Mouse (Mus musculus) regulatory T cell (primary cell): ENCODE measurements around the gene Dock9.

ENCODE experiments used
- in situ Hi-C: fragments of 300-600 bp; cut with MboI, MseI; formaldehyde crosslinking; loops from one replicate; pipeline ENCODE4 v1.15.1; 2025; ENCODE audit warnings: high pct_unique_total_duplicates

Dock9 gene

DNA sequence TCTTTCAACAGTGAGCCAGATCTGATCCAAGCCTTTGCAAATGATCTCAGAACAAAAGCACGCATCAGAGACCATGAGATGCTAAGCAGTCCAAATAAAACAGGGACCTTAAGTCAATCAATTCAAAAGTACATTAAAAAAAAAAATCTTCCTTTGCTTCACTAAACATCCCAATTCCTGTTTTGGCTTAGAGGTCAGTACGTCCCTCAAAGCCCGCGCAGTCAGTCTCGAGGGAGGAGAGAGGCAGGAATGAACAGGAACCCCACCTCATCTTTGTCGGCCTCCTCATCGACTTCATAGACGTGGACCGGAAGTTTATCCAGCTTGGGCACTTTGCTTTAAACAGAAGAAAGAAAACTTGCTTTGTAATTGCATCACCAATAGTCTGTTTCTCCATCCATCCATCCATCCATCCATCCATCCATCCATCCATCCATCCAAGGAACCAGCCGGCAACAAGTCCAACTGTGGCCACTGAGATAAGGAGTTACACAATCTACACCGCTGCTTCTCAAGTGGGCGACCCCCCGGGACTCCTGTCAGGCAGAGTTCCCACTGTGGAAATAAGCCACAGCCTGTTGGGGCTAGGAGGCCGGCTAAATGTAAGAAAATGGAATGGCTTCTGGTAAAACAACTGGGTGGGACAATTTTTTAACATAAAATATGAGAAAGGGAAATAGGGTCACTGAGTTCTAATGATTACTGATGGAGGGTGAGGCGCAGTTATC lies 137.3 kb downstream of the Dock9 start:
- in situ Hi-C loops: no loop called here

DNA sequence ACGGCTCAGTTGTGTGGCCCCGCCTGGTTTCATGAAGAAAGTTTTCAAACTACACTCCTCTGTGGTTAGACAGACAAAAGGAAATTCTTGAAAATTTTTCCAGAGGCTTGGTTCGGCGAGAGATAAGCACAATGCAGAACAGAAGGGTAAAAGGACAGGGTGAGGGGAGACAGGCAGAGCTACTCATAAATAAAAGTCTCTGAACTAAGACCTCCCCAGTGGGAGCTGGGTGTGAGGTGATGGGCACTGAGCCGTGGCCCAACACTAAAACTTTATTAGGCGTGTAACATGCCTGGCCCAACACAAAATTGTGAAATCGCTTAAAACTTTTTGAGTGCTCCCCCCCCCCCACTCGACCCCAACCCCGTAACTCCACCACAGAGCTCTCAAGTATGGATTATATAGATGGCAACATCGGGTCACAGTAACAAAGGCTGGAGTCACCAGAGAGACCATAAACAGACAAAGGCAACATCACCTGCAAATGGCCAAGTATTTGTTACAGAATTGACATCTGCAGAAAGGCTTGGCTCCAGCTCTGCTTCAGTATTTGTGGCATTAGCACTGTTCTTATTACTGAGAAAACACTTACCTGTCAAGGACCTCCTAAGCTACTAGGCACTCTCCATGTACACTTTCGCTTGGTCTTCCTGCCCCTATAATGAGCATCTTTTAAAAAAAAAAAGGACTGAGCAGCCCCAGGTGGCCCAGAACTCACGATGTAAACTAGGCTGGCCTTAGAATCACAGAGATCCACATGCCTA lies 138.4 kb downstream of the Dock9 start:
- in situ Hi-C loops: no loop called here

DNA sequence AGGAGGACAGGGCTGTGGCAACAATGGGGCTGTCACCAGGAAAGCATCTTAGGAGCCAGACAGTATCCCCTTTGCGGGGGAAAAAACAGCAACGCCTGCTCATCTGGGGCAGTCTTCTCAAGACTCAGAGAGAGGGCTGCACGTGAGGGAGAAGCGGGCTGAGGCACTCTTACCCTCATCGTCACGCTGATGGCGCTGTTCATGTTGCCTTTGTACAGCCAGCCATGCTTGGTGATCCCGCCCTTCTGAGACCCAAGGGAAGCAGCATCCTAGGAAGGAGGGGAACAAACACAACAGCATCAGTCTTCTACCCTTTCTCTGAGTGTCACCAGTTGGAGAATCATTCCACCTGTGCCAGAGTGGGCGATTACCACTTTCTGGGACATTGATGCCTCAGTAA lies 139.1 kb downstream of the Dock9 start:
- in situ Hi-C loops: no loop called here

DNA sequence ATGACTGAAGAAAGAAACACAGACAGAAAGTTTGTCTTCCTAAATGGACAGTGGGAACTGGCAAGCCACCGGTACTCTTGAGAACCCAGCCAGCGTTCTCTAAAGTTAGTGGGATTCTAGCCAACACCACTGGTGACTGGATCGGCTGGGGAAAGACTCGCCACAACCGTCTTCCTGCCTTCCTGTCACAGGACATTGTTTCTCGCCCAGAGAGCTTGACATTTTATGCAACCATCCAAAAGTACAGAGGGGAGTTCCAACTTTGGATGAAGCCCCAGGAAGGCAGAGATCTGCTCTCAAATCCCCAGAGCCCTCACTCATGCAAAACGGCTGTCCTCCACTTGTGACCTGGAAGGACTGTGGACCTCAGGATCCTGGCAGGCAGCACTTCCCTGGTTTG lies 140.0 kb downstream of the Dock9 start:
- in situ Hi-C loops: no loop called here

DNA sequence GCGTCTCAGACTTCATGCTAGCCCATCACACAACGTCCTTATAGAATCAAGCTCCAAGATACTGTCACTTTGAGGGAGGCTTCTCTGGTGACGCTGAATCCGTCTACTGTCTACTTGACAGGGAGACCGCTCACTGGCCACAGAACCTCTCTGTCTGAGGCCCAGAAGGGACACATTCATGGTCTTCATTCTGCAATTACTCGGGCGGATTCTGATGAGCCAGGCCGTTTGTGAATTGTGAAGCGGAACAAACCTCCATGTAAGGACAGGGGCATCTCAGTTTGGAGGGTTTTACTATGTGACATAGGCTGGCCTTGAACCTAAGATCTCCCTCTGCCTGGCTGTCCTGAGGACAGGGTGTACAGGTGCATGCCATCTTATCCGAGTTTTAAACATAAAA lies 140.7 kb downstream of the Dock9 start:
- in situ Hi-C loops: no loop called here

DNA sequence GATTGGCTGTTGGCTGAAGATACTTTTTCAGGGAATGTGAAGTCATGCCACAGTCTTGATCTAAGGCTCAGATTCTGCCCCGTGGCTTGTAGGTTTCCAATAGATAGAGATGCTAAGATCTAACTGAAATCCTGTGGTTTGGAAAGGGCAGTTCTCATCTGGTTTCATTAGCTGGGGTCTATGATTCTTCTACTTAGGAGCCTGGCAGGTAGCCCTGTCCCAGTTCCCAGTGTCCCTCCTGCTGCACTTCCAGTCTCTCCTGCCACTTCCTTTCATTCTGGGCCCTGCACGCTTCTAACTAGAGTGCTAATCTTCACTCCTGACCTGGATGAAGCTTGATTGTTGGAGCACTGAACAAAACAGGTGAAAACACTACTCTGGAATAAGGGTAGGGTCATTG lies 142.7 kb downstream of the Dock9 start:
- in situ Hi-C loops: no loop called here

DNA sequence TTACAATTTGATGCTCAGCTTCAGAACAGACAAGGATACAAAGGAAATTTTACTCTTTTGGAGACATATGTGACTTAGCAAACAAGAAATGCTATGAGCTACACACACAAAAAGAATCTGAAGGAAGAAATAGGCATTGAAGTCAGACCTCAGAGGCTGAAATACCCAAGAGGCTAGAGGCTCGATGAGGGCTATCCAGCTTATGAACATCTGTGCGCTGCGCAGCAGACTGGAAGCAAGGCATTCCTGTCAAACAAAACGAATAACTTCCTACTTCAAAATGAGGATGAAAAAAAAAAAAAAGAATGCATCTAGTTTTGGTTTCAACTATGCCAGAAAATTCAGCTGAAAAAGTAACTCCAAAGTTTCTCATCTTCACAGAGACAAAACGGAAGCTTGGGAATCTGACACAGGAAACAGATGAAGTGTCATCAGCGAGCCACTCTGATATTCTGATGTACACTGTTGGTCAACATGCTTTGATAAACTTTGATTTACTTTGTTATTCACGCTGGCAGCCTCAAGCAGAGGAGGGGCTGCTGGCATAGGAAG lies 143.1 kb downstream of the Dock9 start:
- in situ Hi-C loops: no loop called here

DNA sequence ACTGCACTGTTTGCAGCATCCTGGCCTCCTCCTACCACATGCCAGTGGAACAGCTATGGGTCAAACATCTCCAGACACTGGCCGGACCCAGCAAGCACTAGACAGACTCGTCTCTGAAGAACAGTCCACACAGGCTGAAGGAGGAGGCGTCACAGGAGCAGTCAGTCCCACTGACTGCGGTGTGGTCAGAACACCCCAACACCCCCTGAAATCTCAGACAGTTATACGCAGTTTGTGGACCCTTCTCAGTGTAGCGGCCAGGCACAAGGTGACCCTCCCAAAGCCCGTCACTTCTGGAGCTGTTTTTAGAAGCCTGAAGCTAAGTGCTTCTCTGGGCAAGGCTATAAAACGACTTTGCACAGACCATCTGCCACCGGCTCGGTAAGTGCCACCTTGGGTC lies 143.9 kb downstream of the Dock9 start:
- in situ Hi-C loops: no loop called here

DNA sequence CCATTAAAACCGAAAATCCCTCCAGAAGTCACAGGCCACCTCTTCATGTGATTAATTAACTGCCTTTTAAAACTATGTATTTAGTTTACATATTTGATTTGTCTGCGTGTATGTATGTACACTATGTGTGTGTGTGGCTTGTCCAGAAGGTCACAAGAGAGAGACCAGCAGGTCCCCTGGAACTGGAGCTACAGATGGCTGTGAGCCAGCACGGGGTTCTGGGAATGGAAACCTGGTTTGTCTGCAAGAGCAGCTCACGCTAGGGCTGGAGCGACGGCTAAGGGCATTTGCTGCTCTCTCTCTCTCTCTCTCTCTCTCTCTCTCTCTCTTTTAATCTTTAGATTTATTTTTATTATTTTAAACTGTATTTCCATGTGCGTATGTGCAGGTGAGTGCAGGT lies 144.4 kb downstream of the Dock9 start:
- in situ Hi-C loops: no loop called here

DNA sequence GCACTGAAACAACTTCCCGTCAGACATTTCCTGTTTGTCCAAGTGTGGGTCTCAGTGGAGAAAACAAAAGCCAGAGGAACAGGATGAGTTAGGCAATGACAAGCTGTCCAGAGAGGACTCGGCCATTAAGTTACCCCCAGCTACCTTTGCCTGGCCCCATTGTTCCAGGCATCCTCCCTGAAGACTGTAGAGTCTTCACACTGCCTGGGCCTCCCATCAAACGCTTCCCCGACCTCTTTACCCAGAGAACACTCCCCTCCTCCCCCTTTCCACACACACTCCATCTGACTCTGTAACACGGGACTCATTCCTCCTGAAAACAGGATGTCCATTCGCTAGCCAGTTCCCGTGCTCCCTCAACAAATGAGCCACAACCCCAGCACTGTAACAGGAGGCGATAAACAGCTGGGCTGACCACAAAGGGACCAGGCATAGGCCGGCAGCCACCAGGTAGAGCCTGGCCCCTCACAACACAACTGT lies 149.0 kb downstream of the Dock9 start:
- in situ Hi-C loops: no loop called here

DNA sequence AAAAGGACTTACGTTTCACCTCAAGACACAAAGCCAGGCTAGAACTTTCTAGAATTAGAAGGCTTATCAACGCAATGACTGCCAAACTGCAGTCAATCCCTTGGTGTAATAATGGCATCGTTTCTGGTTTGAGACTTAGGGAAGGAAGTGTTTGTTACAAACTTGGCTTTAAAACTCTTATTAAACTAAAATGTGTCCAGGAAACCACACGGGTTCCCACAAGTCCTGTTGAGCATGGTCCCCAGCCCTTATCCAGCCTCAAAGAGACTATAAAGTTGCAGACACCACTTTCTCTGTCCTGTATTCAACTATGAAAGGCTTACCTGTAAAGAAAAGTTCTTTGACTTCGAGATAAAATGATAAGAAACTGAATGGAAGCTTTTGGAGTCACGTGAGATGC lies 149.9 kb downstream of the Dock9 start:
- in situ Hi-C loops: no loop called here

DNA sequence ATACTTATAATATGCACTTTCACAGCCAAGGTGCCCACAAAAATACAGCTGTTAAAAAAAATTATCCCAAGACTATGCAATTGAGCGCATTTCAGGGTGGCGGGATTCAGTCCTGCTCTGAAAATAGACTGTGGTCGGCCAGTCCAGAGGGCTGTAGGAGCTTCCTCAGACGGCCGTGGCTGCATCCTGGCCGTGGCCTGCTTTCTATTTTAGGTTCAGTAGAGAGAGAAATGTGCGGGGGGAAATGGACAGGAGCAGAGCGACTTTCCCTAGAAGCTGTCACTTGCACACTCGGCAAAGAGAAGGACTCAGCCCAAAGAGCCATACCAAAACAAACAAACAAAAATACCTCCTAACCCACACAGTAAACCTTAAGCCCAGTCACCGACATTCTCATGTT lies 151.0 kb downstream of the Dock9 start:
- in situ Hi-C loops: no loop called here

DNA sequence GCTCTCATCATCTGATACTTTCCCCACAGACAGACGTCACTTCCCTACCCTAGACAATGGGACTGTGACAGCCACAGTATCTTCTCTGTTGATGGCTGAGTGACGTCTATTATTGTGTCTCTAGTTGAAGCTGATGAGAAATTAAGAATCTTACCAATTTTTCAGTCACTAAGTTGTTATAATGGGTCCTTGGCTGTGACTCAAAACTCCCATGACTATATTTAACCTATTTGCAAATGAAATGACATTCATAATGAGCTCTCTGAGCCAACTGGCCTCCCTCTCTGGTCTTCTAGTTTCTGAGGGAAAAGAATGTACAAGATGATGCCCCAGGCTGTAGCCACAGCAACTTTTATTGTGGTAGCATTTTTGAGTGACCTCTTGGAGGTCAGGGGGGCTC lies 153.3 kb downstream of the Dock9 start:
- in situ Hi-C loops: no loop called here

DNA sequence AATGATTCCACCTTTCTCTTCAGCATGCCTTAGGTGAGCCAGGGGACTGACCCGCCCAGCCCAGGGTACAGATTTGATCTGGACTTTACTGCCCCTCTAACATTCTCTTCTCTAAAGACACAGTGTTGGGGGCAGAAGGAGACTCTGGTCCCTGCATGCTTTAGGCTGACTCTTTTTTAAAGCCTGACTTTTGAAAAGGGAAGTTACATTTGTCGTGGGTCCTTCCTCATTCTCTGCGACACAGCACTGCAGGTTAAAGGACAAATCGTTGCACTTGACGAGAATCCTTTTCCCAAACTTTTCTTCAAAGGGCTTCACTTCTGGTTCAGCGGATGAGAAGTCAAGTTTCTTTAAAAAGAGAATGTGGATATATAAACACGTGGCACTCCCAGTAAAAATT lies 156.4 kb downstream of the Dock9 start:
- in situ Hi-C loops: no loop called here

DNA sequence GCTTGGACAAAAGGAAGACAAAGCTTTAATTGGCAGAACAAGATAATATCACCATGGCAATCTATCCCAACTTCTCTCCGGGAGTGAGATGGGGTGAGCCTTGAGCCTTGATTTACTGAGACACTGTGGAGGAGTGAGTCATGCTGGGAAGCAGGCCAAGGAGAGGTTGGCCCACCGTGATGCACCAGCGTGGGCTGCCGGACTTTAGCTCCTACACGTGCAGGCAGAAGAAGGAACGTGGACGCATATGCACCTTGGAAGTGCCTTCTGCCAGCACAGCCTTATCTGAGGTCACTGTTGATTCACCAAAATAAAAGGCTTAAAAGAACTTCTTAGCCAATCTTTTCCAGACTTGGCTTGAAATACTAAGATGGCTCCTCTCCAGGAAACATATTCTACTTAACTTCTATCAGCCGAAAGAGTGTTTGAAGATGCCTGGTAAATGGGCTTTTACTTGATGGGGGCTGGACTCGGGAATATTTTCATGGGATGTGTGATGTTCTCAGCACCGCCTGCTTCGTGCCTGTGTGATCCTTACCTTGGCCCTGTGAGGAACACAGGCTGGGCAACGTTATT lies 160.6 kb downstream of the Dock9 start:
- in situ Hi-C loops: no loop called here

DNA sequence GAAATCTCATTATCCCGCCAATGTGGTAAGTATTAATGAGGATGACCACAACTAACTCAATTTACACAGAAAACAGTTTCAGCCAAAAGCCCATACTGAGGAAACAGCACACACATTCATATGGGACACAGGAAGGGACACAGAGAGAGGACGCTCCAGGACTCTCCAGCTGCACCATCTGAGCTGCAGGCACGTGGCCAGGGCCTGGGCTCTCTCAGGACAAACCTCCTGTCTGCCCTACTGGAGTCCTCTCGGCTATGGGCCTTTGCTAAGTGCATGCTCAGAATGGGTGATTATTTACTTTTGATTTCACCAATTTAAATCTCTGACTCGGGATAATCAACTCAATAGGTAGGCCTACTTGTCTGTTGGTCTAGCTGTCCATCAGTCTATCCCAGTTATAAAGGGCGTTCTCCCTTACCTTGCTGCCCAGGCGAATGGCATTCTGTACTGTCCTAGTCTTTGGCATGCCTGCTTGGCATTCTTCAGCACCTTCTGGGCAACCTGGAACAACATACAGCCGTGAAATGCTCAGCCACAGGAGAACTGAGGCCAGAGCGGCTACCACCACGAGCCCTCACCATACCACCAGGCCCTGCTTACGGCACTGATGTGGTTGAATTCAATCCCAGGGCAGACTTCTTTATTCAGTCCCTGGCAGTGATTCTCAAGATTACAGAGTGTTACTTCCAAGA lies 162.8 kb downstream of the Dock9 start:
- in situ Hi-C loops: no loop called here

DNA sequence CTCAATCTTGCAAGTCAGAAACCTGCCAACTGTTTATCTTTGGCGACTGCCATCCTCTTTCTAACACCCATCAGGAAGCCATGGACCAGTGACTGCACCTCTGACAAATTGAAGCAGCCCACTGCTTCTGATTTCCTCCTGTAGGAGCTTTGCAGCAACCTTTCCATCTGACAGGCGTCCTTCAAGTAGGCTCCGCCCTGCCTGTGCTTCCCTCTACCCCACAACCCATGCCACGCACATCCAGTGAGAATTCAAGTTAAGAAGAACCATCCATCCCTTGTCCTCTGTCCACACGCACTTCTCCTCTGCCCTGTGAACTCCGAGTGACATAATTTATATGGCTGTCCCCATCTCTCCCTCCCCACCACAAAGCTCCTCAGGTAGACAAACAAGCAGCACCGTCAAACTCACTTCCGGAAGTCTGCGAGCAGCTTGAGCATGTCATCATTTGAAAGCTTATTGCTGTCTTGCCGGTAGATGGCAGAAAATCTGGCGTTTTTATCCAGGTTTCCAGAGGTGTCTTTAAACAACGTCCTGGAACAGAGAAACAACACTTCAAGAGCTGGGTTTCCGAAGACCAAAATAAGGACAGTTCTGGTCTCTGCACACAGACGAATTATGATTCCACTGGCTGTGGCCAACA lies 163.4 kb downstream of the Dock9 start:
- in situ Hi-C loops: no loop called here

DNA sequence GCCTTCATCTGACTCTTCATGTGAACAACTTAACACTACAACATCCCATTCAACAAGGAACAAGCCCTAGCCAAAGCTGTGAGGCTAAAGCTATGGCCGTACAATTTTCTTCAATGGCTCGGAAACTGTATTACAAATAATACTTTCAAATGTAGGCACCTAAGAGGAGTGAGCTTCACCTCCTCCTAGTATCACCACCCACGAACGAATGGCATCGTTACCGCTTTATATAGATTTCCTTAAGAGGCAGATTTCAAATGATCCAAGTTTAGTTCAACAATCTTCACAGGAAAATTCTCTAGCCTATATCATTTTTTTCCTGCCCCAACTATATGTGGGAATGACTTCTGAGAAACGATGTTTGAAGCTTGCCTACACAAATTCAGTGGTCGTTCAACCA lies 165.7 kb downstream of the Dock9 start:
- in situ Hi-C loops: no loop called here

DNA sequence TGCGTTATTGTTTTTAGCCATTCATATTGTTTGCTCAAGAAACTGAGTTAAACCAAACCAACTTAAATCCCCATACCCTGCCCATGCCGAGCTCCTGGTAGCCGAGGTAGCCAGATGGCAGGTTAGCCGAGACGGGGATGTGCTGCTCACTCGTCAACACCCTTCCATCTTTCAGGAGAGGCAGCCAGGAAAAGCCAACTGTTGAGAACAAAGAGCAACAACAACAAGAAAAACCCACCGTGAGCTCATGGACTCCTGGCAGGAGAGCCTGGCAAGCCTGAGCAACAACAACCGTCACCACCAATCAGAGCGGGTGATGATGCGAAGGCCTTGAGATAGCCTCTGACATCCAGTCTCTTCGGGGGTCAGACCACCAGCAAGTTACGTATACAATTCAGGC lies 170.9 kb downstream of the Dock9 start:
- in situ Hi-C loops: loop anchor here (10.0 kb wide), 1 partner anchor 58 kb away; no protein-coding TSS in a partner anchor

DNA sequence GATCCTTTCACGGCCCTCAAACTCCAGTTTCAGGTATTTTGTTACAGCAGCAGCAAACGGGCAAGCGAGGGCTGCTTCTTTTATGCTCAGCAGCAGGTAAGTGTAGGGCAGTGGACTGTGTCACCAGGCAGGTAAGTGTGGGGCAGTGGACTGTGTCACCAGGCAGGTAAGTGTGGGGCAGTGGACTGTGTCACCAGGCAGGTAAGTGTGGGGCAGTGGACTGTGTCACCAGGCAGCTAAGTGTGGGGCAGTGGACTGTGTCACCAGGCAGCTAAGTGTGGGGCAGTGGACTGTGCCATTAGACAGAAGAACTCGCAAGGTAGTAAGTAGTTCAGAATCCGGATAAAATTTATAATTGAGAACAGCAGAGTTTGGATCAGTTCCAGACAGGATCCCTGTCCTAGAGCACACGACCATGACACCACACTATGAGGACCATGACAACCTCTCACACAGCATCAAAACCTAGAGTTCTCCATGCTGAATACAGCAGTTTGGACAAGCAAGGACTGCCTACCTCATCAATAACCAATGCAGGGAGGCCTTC lies 173.6 kb downstream of the Dock9 start:
- in situ Hi-C loops: loop anchor here (10.0 kb wide), 1 partner anchor 61 kb away; no protein-coding TSS in a partner anchor

DNA sequence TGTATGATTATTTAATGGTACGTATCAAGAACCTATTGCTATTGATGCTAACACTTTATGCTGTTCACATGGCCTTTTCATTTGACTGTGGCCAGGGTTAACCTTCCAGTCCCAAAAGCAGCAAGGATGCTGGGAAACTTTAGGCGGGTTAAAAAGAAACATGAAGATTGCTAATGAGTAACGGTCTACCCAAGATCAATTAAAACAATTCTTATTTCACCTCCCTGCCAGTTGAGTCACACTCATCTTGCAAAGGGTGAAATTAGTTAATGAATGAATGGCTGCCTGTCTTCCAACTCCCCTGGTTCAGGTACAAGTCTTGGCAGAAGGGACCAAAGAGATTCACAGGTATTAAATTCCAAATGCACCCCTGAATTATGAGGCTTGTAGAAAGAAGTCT lies 175.8 kb downstream of the Dock9 start:
- in situ Hi-C loops: loop anchor here (10.0 kb wide), 1 partner anchor 63 kb away; no protein-coding TSS in a partner anchor
